Mouse (Mus musculus): Measurements from ENCODE around the gene Trex1. TPM values are rescaled to one million over a fixed set of nuclear protein-coding genes. Genes with fewer than 3 reads are reported as not detected.

The Trex1 gene
- total RNA-seq, 1 experiment from 2014 or later = 13.7 TPM

- DNase-seq = no peak
Observed at GRCm38 (mm10) chr9:109090446-109090845, 30.9 kb upstream of the Trex1 start.

GRCm38 (mm10) chr9:109087987-109088386 is 28.5 kb upstream of the Trex1 start:
- DNase-seq = peak; percentile 71

DNA sequence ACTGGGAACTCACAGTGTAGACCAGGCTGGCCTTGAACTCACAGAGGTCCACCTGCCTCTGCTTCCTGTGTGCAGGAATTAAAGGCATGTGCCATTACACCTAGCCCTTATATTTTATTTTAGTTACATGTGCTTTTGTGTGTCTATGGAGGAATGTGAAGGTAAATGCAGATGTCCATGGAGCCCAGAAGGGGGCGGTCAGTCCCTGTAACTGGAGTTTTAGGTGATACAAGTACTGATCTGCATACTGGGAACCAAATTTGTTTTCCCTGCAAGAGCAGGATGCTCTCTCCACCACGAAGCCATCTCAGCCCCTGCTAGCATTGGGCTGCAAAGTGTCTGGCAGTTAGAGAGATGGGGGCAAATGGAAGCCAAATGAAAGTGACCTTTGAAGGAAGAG is 25.4 kb upstream of the Trex1 start:
- no peak for DNase-seq

DNA sequence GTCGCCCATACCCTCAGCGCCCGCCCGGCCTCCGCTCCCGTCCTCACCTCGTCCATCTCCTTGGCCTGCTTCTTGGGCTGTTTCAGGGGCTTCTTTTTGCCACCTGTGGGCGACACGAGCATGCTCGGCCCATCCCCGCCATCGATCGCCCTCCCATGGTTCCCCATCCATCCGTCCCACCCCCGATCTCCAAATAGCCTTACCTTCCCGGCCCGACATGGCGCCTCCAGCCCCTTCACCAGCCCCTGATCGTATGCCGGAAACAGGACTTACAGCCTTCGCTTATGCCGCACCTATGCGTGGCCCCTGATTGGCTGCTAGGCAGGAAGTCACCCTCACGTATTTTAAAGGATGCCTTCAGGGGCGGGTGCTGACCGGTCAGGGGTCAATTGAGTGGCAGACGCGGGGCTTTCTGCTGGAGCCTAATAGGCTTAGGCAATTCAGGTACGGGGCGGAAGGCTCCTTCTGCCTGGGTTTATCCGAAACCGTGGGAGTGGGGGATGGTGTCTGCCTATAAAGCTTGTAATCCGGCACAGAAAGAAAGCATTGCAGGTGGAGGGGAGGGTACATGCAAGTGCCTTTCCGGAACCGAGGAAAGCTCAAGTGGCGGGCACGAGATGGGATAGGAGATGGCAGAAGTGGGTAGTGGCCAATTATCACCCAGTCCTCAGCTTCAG is 22.7 kb upstream of the Trex1 start, which contains the start of the genes Ccdc51 and Tma7:
Gene Ccdc51 (plus strand): TSS at position 370 of the 677 bp plus-strand sequence.
Gene Tma7 (minus strand): TSS at position 464 of the 677 bp plus-strand sequence.
- peak; percentile 92 for DNase-seq

DNA sequence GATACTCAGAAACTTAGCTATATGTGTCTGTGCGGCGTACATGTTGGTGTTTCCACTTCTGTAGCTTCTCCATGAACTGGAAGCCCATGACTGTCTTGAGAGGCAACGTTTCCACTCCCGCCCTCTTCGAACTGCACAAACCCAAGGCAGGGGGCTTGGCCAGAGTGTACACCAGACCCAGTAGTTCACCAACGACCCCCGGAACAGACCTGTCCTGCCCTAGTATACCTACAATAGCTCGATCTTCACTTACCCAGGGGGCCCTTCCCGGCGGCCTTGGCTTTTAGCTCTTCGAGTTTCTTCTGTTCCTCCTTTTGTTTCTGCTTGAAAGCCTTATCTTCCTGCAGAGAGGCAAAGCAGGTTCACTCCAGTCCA is 22.2 kb upstream of the Trex1 start:
- no peak for DNase-seq

- no peak for DNase-seq
Observed at GRCm38 (mm10) chr9:109080516-109080915, 21.0 kb upstream of the Trex1 start.

- DNase-seq = peak; percentile 97
Observed at GRCm38 (mm10) chr9:109073661-109074573, 14.4 kb upstream of the Trex1 start, which contains the start of gene Atrip. Atrip (minus strand) TSS chr9:109074124.

GRCm38 (mm10) chr9:109068095-109068735 is 8.7 kb upstream of the Trex1 start:
- no peak for DNase-seq

DNA sequence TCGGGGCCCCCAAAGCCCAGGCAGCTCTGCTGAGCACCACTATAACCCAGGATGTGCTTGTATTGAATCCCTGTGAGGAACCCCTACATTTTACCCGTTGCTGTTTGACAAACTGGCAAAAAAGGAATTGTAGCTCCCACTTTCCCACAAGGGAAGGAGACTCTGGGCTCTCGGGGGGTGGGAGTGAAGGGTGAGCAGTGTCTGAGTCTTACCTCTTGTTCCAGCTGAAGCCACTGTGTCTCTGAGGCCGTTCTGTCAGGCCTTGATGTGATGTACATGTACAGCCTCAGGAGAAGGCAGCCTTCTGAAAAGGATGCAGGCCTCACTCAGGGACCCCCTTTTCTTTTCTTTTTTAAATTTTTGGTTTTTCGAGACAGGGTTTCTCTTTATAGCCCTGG is 1.4 kb upstream of the Trex1 start:
- no peak for DNase-seq

GRCm38 (mm10) chr9:109060184-109060897 is 807 bp upstream of the Trex1 start:
- DNase-seq = no peak

DNA sequence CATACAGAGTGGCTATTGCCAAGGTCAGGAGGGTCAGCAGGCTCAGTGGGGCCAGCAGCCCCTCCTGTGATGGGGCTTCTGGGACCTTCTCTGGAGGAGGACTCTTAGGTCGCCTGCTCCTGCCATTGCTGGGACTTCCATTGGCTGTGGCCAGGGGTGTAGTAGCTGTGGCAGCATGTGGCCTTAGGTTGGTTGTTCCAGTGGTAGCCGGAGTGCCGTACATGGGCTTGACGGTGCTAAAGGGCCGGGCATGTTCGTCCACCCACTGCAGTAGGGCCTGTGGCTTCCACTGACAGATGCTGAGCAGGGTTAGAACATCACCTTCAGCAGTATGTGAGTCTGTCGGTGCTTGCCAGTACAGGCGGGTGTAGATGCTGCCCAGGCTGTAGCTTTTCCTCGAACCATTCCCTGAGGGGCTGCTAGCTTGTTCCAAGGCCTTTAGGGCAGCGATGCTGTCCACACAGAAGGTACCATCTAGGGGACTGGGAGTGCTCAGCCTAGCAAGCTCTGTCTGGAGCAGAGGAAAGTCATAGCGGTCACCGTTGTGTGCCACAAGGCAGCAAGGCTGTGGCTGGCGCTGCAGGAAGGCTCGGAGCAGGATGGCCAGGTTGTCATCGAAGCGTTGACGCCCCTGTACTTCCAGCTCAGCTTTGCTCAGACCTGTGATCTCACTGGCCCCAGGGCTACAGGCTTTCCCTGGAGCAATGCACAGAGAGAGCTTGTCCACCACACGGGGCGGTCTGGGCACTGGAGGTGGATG is 1.3 kb downstream of the Trex1 start:
- DNase-seq = no peak

- no peak for DNase-seq
Observed at GRCm38 (mm10) chr9:109057543-109057942, 2.0 kb downstream of the Trex1 start.

GRCm38 (mm10) chr9:109056916-109057315 is 2.6 kb downstream of the Trex1 start:
- no peak for DNase-seq

DNA sequence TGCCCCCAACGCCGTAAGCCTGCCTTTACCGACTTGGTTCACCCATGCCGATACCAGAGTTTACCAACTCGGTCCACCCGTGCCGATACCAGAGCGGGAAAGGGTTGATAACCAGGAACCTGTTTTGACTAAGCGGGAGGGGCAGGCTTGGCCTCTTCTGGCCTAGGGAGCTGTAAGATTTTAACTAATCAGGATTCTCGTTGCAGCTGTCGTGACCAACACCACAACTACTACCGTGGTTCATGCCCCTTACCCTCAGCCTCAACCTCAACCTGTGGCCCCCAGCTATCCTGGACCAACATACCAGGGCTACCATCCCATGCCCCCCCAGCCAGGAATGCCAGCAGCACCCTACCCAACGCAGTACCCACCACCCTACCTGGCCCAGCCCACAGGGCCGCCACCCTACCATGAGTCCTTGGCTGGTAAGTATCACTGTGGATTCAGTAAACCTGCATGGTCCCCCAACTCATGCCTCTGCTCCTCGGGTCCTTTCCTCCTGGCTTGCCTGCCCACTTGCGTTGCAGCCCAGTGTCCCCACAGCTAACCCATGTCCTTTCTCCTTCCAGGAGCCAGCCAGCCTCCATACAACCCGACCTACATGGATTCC is 3.3 kb downstream of the Trex1 start:
- DNase-seq = no peak

DNA sequence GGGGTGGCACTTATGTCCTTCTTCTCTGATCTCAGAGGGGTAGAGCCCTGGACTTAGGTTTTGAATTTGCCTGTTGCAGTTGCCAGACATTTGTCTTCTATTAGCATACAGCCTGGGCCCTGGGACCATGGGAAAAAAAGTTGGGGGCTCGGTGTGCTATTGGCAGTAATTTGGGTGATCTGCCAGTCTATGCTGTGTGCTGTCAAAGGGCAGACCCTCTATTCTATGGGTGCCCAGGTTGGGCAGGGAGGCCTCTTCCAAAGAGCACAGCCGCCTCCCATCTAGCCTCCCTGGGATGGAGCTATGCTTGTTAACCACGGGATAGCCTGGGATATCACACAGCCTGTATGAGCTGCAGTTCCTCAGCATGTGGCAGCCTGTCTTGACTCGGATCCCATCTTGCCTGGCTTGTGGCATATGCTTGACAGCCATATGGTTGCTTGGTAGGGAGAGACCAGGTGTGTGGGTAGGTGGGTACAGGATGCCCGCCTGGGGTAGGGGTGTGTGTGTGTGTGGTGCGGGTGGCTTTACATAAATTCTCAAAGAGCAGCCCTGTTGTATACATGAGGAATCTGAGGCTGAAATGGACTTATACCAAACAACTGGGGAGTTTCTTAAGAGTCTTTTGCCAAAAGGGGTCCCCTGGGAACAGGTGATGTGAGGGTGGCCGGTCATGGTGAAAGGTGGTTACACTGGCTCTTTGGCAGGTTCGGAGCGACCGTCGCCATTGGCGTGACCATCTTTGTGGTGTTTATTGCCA is 4.1 kb downstream of the Trex1 start:
- DNase-seq = no peak

DNA sequence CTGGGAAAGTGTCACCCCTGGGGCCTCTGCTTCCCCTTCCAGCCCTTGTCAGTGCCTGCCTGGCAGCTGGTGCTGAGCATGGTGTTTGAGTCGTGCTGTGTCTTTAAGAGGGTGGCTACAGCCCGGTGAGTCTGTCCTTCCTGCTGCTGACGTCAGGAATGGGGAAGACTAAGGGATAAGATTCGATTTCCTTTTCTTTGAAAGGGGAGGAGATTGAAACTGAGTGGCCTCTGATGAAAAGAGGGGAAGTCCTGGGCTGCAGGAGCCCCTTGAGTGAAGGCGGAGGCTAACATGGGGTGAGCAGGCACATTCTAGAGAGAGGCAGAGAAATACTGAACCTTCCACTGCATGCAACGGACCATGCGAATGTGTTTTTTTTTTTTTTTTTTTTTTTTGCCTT is 4.8 kb downstream of the Trex1 start:
- DNase-seq = peak; percentile 85

DNA sequence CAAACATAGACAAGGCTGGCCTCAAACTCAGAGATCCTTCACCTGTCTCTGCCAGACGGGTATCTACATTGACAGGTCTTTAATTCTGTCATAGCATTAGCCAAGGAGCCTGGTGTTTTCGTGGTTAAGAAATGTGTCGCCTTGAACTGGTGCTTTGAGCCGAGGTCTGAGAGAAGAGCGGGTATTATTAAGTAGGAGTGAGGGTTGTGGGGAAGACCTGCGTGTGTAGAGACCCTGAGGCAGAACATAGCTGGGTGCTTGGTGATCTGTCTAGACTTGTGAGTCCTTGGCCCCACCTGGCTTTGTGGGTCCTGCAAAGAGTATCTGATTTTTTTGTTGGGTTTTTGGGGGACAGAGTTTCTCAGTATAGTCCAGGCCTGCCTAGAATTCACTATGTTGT is 5.7 kb downstream of the Trex1 start:
- no peak for DNase-seq

- no peak for DNase-seq
Observed at GRCm38 (mm10) chr9:109053366-109053765, 6.2 kb downstream of the Trex1 start.

- no peak for DNase-seq
Observed at GRCm38 (mm10) chr9:109052490-109053260, 6.9 kb downstream of the Trex1 start.
